Mouse (Mus musculus): ENCODE measurements around the gene Sf3a2. TPM values are rescaled to one million over a fixed set of nuclear protein-coding genes. Genes with fewer than 3 reads are reported as not detected.
A peak's percentile ranks its signal among the peaks of the same experiment; 100 is the strongest.
"Not testable (repeated sequence)": the region's sequence is repeated elsewhere in the genome, so short reads cannot be mapped to it uniquely, and the experiment has no call there.

The Sf3a2 gene
- total RNA-seq, 2 experiments from 2014 or later = 43.9 to 50.3 TPM

DNA sequence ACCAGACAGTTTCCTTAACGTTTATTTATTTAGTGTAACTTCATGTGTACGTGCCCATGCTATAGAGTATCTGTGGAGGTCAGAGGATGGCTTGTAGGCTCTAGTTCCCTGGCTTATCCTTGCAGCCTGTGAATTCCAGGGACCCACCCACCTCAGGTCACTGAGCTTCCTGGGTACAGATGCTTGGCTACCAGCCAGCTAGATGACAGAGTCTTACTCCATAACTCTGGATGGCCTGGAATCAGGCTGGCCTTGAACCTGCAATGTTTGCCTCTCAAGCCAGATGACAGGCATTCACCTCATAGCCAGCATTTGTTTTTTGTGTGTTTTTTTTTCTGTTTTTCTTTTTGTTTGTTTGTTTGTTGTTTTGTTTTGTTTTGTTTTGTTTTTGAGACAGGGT lies 19.2 kb downstream of the Sf3a2 start:
- intact Hi-C loops (cut with DNase I) = no loop called here
- DNase-seq (ENCODE audit: low spot score in 2 of 2) = no peak

DNA sequence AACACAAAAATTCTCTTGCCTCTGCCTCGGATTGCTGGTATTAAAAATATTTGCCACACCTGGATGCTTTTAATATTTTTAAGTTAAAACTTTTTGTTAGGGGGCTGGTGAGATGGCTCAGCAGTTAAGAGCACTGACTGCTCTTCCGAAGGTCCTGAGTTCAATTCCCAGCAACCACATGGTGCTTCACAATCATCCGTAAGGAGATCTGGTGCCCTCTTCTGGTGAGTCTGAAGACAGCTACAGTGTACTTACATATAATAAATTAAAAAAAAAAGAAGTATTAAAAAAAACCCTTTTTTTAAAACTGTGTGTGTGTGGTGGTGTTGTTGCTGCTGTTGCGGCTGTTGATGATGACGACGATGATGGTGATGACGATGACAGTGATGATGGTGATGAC lies 20.0 kb downstream of the Sf3a2 start:
- DNase-seq (ENCODE audit: low spot score in 2 of 2); intact Hi-C loops (cut with DNase I): not testable (repeated sequence)

DNA sequence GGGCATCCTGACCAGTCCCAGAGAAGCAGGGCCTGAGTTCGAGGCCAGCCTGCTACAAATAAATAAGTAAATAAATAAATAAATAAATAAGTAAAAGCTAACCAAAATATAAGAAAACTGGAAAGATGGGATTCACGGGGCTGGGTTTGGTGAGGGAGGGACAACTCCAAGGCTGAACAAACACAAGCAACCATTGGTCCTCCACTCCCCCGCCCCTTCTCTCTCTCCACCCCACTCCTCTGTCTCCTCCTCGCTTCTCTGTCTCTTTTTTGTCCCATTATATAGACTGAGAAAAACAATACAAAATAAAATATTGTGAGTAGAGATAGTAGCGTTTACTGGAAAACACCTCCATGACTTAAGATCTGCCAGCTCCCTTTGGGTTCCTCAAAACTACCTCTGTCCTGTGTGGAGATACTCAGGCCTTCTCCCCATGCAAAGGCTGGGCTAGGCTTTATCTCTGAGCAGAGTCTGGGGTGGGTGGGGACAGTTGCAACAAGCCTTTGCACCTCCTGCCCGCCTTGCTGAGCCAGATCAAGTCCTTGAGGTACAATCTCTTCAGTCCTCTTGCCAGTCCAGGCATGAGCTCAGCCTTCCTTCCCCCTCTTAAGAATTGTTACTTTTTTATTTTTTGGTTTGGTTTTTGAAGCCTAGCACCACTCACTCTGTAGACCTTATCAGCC lies 20.7 kb downstream of the Sf3a2 start:
- intact Hi-C loops (cut with DNase I) = no loop called here
- no peak for DNase-seq (ENCODE audit: low spot score in 2 of 2)

DNA sequence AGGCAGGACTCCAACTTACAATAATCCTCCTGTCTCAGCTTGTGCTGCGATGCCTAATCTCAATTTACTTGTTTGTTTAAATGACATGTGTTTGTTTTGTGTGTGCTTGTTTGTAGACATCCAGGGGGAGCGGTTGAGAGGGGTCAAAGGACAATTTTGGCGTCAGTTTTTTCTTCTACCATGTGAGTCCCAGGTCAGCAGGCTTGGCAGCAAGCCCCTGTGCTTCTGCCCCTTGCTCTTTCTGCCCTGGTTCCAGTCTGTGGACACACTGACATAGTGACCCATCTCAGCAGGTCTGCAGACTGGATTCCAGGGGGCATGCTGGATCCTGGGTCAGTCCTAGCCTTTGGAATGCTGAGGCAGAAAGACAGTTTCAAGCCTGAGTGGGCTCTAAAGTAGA lies 21.4 kb downstream of the Sf3a2 start:
- intact Hi-C loops (cut with DNase I) = no loop called here
- DNase-seq (ENCODE audit: low spot score in 2 of 2) = no peak

DNA sequence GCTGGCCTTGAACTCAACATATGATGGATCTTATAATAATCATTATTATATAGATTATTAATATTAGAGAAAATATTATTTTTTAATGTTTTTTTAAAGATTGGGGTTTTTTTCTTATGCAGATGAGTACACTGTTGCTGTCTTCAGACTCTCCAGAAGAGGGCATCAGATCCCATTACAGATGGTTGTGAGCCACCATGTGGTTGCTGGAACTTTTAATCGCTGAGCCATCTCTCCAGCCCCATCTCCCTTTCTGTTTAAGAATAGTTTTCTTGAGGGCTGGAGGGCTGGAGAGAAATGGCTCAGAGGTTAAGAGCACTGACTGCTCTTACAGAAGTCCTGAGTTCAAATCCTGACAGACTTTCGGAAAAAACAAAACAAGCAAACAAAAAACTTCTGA lies 24.0 kb downstream of the Sf3a2 start:
- intact Hi-C loops (cut with DNase I) = loop anchor here (1.0 to 2.0 kb wide), 2 partner anchors 53 to 58 kb away; no protein-coding TSS in a partner anchor
- DNase-seq (ENCODE audit: low spot score in 2 of 2) = peak in 1 of 2 experiments; percentile 53

DNA sequence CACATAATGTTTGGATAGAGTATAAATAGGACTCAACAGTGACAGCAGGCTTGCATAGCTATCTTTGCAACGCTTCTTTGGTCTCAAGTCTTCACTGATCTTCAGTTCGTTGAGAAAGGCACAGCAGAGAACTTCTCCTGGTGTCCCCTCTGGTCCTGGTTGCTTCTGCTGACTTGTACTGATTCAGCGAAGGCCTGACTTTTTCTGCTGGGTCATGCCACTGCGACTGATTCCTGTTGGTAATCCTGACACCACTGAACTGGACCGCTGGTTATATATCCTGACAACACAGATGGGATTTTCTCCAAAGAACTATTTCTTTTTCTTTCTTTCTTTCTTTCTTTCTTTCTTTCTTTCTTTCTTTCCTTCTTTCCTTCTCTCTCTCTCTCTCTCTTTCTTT lies 24.5 kb downstream of the Sf3a2 start:
- no peak for DNase-seq (ENCODE audit: low spot score in 2 of 2)
- intact Hi-C loops (cut with DNase I) = loop anchor here (1.0 to 2.0 kb wide), 2 partner anchors 52 to 58 kb away; no protein-coding TSS in a partner anchor

DNA sequence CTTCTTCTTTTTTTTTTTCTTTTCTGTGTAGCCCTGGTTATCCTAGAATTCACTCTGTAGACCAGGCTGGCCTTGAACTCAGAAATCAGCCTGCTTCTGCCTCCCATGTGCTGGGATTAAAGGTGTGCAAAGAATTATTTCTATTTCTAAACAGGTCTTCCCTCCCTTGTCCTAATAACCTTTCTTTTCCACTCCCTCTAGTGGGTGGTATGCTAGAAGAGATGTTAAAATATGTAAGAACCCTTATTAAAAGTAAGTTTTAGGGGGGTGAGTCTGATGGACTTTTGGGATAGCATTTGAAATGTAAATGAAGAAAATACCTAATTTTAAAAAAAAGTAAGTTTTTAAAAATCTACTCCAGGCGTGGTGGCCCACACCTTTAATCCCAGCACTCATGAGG lies 25.3 kb downstream of the Sf3a2 start:
- intact Hi-C loops (cut with DNase I) = loop anchor here (2.0 kb wide), 1 partner anchor 51 kb away; no protein-coding TSS in a partner anchor
- no peak for DNase-seq (ENCODE audit: low spot score in 2 of 2)

DNA sequence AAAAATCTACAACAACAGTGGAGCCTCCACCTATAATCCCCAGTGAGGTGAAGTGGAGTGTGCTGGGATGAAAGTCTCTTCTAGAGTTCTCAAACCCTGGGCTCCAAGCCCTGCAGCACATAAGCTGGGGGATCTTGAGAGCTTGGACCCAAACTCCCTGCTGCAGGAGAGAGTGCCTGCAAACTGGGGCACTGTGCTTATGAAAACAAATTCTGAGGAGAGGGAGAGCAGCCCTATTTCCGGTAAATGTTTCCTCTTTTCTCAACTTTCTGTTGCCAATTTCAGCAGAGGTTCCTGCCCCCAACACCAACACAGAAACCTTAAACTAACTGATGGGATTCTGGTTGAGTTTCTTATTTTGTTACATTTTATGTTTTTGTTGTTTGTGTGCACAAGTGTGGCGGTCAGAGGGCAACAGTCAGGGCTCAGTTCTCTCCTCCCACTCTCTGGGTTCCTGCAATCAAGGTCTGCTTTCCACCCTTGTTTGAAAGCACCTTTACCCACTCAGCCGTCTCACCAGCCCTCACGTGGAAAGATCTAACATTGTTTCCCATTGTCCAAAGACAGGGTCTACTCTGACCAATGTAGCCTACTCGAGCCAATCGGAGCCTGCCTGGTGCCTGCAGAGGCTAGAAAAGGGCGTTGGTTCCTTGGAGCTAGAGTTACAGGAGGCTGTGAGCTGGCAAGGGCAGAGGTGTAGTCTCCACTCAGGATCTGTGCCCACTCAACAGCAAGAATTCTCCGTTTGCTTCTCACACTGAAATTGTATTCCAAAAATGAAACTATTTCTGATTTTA lies 26.0 kb downstream of the Sf3a2 start:
- intact Hi-C loops (cut with DNase I) = loop anchor here (2.0 kb wide), 1 partner anchor 51 kb away; no protein-coding TSS in a partner anchor
- no peak for DNase-seq (ENCODE audit: low spot score in 2 of 2)

DNA sequence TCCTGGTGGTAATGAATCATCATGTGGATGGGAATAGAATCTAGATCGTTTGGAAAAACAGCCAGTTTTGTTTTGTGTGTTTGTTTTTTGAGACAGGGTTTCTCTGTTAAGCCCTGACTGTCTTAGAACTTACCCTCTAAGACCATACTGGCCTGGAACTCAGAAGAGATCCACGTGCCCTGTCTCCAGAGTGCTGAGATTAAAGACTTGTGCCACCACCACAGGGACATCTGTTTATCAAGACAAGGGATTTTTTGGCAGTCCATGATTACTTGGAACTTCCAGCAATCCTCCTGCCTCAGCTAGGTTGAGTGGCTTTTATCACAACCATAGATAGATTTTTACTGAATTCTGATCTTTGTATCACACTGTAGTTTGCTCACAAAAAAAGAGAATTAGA lies 26.8 kb downstream of the Sf3a2 start:
- intact Hi-C loops (cut with DNase I) = loop anchor here (5.0 kb wide), 1 partner anchor 167 kb away; no protein-coding TSS in a partner anchor
- DNase-seq (ENCODE audit: low spot score in 2 of 2) = no peak

DNA sequence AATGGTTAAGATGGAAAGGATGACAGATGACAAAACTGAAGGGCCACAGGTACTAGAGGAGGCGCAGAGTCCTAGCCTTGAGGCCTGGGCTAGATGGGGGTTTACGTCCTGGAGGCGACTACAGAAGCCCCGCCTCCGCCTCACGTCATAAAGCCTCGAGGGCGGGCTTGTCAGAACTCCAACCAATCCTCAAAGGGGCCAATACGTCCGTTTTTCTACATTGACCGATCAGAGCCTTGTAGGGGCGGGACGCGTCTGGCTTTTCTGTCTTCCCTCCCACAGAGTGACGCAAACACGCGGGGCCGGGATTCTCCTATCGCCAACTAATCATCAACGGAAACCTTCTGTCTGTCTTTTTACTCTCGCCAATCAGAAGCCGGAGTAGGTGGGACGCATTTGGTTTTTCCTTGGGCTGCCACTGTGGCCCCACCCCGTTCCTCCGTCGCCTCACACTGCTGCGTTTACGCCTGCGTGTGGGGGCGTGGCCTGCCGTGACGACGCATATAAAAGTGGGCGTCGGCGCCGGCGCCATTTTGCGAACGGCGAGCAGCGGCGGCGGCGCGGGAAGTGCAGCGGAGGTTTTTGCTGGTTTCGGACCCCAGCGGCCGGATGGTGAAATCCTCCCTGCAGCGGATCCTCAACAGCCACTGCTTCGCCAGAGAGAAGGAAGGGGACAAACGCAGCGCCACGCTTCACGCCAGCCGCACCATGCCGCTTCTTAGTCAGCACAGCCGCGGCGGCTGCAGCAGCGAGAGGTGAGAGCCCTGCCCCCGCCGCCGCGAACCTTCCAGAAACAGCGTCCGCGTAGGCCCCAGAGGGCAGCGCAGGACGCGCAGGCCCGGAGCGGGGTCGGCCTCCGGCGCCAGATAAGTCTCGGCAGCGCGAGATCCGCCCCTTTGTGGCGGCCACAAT lies 28.4 kb downstream of the Sf3a2 start, which contains the start of gene Oaz1:
Gene Oaz1 (plus strand): TSS at position 506 of the 912 bp plus-strand sequence.
- DNase-seq (ENCODE audit: low spot score in 2 of 2) = peak; percentile 99 to 100
- intact Hi-C loops (cut with DNase I) = loop anchor here (1.0 to 5.0 kb wide), 3 partner anchors 14 to 166 kb away; partner anchors contain the start of genes Lsm7 and Sppl2b

DNA sequence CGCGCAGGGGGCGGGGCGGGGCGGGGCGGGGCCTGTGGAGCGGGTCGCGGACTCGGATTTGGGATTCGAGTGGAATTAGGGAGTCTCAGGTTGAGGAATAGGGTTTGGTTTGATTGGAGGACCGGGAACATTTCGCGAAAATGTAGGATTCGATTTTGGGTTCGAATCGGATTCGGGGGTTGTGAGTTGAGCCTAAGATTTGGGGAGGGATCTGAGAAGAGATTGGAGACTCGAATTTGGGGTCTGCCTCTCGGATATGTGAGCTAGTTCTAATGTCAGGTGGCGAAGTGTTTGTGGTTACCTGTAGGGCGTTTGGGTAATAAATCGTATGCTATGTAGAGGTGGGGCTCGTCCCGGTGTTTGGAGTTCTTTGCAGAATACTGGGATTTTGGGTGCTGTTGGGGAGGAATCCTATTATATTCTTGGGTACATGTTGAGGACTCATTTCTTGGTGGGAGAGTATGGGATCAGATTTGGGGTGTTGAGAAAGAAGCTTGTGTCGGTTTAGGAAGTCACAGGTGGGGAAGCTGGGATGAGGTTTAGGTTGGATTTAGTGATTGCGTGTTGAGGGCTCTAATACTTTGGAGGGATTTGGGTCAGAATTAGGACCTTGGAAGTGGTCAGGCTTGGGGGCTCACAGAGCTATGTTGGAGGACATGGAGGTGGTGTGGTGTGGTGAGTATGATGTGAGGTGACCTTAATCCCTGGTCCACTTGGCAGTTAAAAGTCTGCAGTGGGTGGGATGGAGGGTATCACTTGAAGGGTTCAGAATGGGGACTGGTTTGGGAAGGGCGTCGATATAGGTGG lies 29.3 kb downstream of the Sf3a2 start:
- intact Hi-C loops (cut with DNase I) = loop anchor here (2.0 to 5.0 kb wide), 2 partner anchors 14 to 165 kb away; no protein-coding TSS in a partner anchor
- no peak for DNase-seq (ENCODE audit: low spot score in 2 of 2)

DNA sequence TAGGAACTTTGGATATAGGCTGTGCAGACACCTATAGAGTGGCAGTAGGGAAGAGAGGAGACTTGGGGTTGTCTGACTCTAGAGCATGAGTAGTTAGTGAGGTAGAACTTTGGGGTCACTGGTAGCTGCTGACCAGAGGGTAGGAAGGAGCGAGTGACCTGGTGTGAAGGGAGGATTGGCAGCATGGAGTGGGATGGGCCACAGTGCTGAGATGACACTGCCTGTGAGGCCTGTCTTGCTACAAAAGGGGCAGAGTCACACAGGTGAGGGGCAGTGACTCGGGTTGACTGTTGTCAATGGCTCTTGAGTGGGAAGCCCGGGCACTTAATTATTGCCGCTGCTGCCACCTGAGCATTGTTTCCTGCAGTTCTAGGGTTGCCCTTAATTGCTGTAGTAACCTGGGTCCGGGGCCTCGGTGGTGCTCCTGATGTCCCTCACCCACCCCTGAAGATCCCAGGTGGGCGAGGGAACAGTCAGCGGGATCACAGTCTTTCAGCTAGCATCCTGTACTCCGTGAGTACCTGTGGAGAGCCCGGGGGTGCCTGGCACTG lies 29.9 kb downstream of the Sf3a2 start:
- DNase-seq (ENCODE audit: low spot score in 2 of 2) = no peak
- intact Hi-C loops (cut with DNase I) = loop anchor here (2.0 to 5.0 kb wide), 2 partner anchors 13 to 164 kb away; no protein-coding TSS in a partner anchor

DNA sequence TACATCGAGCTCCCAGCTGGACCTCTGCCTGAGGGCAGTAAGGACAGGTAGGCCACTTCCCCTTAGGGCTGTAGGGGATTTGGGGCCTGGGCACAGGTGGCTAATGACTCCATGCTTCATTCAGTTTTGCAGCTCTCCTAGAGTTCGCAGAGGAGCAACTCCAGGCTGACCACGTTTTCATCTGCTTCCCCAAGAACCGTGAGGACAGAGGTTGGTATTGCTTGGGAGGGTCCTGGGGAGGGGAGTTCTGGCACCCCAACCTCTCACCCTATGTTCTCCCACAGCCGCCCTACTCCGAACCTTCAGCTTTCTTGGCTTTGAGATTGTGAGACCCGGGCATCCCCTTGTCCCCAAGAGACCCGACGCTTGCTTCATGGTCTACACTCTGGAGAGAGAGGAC lies 30.6 kb downstream of the Sf3a2 start:
- DNase-seq (ENCODE audit: low spot score in 2 of 2) = not testable (repeated sequence)
- intact Hi-C loops (cut with DNase I) = loop anchor here (5.0 kb wide), 1 partner anchor 164 kb away; no protein-coding TSS in a partner anchor

DNA sequence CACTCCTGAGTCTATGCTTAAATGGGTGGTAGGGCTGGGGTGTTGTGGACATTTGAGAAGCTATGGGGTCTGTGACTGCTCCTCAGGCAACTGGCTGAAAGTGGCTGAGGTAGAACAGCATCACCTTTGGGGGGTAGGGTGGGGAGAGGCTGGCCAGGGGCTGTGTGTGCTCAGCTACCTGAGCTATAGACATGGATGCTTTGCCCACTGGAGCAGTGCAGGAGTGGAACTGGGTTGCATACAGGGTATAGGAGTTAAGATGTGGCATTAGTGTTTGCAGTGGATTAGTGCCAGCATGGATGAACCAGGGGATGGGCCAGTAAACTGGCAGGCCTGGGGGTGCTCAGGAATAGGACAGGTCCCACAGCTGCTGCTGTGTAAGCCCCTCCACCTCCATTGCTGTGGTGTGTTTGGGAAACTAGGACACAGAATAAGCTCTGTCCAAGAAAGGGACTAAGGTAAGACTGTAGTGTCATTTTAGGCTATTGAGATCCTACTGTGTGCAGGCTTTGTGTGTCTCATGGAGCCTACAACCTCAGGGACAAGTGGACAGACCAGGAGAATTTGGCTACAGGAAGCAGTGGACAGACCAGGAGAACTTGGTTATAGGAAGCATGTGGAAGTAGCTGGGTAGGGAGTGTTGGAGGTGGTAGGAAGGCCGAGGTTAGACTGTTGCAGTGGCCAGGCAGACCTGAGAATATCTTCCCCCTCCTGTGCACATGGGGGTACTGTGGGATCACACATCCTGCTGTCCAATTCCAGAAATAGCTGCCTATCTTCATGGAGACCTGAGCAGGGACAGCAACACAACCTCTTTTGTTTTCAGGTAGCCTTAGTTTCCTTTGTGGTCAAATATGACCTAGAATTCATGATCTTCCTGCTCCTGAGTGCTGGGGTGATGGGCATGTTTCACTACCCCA lies 31.6 kb downstream of the Sf3a2 start:
- intact Hi-C loops (cut with DNase I) = loop anchor here (5.0 kb wide), 1 partner anchor 163 kb away; no protein-coding TSS in a partner anchor
- DNase-seq (ENCODE audit: low spot score in 2 of 2) = no peak

DNA sequence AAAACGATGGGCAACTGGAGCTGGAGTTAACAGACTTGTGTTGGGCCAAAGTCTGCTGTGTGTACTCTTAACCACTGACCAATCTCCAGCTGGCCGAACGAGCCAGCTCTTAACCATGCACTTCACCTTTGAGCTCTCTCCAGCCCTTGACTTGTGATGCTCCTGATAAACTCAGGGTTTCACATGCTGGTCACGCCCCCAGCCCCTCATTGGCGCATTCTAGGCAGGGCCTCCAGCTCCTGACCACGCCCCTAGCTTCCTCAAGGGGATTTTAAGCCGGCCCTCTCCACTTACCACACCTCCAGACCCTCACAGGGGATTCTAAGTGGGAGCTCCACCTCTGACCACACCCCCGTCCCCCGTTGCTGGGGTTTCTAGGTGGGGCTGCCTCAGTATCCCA lies 33.1 kb downstream of the Sf3a2 start:
- DNase-seq (ENCODE audit: low spot score in 2 of 2) = no peak
- intact Hi-C loops (cut with DNase I) = no loop called here

DNA sequence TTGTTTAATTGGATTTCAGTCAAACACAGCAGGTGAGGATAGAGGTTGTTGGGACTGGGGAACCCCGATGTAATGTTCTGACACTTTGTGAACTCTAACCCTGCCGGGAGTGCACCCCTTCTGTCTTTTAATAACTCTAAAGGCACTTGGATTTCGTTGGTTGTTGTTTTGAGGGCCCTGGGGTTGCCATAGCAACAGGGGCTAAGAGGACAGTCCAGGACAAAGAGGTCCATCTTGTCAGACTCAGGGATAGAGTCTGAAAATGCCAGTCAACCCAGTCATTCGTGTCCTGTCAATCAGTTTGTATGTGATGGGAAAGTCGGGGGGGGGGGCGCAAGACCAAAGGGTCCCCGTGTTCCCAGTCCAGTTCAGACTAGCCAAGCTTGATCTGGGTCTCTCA lies 34.8 kb downstream of the Sf3a2 start:
- intact Hi-C loops (cut with DNase I) = no loop called here
- DNase-seq (ENCODE audit: low spot score in 2 of 2) = no peak

DNA sequence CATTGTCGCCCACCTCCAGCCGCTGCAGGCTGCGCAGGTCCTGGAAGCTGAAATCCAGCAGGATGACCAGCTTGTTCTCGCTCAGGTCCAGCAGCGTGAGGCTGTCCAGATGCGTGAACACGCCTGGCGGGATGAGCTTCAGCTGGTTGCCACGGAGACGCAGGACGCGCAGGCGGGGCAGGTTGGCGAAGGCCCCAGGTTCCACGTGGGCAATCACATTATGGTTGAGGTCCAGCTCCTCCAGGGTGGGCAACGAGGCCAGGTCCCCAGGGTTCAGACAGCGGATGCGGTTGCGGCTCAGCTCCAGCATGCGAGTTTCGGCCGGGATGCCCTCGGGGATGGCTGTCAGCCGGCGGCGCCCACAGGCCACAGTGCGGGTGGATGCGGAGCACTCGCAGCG lies 37.6 kb downstream of the Sf3a2 start:
- no peak for DNase-seq (ENCODE audit: low spot score in 2 of 2)
- intact Hi-C loops (cut with DNase I) = no loop called here

All from left cerebral cortex, postnatal 25 days (tissue).